Mouse (Mus musculus) right cerebral cortex, postnatal 36 days (tissue): ENCODE data around the gene Plagl2.
"Not testable (repeated sequence)": the region's sequence is repeated elsewhere in the genome, so short reads cannot be mapped to it uniquely, and the experiment has no call there.

Experiments used
- DNase-seq, 2 experiments: peaks; one replicate each; pipeline ENCODE4 v3.0.0; 2022; ENCODE audit warnings: low spot score in 2 of 2, mixed read lengths in 1 of 2

The Plagl2 gene

DNA sequence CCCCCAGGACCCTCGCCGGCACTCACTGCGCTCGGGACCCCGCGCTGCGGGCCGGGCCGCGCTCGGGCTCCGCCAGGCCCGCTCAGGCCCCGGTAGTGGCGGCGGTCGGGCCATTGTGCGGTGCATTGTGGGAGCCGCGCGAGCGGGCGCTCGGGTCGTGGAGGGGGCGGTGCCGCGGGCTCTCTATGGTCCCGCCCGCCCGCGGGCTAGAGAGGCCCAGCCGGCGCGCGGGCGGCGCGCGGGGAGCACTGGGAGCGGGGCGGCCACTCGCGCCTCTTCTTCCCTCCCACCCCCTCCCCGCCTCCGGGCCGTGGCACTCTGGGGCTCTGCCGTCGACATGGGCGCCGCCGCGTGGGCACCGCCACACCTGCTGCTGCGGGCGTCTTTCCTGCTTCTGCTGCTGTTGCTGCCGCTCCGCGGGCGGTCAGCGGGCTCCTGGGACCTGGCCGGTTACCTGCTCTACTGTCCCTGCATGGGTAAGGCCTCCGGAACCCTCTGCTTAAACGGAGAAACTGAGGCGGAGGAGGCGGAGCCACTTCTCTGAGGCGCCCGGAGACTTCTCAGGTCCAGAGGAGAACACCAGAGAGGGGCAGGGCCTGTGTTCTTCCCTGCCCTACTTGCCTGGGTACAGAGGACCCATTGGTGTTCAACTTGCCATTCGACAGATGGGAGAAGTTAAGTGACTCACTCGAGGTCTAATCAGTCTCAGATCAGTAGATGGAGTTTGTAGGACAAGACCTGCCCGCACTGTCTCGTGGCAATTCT is at the start of gene Plagl2, which contains the start of gene Pofut1:
Gene Plagl2 (minus strand): TSS at position 177 of the 765 bp plus-strand sequence.
Gene Pofut1 (plus strand): TSS at position 284 of the 765 bp plus-strand sequence.
- DNase-seq, result peak; percentile 81 to 83

DNA sequence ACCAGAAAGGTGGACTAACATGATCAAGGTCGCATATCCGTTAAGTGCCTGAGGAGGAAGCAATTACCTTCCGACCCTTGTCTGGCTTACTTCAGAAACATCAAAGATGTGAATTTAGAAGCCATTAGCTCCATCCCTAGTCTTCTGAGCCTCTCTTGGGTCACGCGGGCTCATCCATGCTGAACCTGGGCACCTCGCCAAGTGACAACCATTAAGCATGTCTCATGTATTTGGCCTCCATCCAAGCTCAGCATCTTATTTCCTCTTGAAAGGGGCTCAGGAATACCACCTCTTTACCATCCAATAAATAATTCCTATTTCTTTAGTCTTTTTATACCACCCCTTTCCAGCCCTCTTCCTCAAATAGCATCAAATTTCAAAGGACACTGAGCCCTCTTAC is 46.6 kb upstream of the Plagl2 start:
- no peak for DNase-seq

- no peak for DNase-seq
Observed at GRCm38 (mm10) chr2:153286524-153286923, 45.3 kb upstream of the Plagl2 start.

GRCm38 (mm10) chr2:153283919-153284318 is 42.7 kb upstream of the Plagl2 start:
- no peak for DNase-seq

DNA sequence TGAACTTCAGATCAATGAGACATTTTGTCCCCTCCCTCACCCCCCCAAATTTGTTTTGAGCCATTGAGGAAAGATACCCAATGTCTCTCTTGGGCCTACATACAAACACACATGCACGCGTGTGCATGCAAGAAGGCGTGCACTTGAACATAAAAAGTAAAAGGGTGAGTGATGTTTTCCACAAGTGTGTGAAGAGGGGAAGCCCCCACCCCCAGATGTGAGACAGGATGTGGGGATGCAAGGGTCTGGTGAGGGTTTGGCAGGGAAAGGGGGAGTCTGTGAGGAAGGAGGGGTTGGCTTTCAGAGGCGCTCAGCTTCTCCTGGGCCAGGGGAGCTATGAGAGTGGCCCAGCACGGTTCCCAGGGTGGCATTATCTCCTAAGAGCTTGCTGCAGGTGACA is 37.1 kb upstream of the Plagl2 start:
- DNase-seq, result no peak

DNA sequence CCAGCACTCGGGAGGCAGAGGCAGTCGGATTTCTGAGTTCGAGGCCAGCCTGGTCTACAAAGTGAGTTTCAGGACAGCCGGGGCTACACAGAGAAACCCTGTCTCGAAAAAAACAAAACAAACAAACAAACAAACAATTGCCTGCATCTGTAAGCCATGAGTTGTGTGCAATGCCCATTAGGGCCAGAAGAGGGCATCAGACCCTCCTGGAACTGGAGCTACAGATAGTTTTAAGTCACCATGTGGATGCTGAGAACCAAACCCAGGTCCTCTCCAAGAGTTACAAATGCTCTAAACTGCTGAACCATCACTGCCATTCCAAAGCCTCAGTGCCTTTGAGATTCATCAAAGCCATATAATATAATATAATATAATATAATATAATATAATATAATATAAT is 35.6 kb upstream of the Plagl2 start:
- DNase-seq, result not testable (repeated sequence)

- no peak for DNase-seq
Observed at GRCm38 (mm10) chr2:153276440-153276839, 35.2 kb upstream of the Plagl2 start.

- not testable (repeated sequence) for DNase-seq
Observed at GRCm38 (mm10) chr2:153275577-153275976, 34.4 kb upstream of the Plagl2 start.

- DNase-seq, result no peak
Observed at GRCm38 (mm10) chr2:153274919-153275247, 33.7 kb upstream of the Plagl2 start.

DNA sequence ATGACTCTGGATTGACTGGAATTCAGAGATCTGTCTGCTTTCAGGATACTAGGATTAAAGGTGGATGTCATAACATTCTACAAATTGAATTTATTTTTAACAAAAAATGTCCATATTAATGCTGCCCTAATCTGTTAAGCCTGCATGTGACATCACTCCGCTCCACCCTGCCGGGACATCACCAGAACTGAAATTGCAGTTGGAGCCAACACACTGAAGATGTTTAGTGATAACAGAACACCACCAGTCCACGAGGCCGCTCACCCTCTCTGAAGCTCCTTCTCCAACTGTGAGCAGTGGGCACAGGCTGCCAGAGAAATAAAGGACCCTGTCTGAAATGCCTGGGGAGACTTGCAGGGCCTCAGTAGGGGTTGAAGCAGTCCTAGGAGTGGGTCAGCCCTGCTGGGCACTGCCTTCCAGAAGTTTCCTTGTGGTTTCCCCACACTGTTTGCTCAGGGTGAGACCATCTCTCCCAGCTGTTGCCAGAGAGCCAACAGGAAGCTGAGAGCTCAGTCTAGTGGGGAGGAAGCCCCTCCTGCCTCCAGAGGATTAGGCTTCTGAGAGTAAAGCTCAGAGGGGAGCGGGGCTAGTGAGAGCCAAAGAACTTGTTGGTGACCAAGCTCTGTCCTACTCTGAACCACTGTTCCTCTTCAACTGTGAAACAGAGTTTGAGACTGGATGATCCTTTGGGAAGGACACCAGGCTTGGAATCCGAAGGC is 33.1 kb upstream of the Plagl2 start:
- DNase-seq, result not testable (repeated sequence)

- DNase-seq, result not testable (repeated sequence)
Observed at GRCm38 (mm10) chr2:153270231-153270915, 29.1 kb upstream of the Plagl2 start.

GRCm38 (mm10) chr2:153267331-153267730 is 26.1 kb upstream of the Plagl2 start:
- no peak for DNase-seq

DNA sequence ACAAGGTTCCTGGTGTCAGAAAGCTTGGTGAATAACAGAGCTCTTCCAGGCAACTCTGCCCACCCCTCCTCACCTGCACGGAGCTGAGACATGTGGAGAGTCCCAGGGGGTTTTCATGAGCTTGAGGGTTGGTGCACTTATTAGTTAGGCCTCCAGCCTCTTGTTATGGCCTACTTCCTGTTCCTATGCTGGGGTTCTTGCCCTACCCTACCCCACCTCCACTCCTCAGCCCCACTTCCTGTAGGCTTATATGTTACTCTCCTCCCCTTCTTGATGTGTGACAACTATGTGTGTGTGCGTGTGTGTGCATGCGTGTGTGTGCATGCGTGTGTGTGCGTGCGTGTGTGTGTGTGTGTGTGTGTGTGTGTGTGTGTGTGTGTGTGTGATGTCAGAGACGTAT is 21.8 kb upstream of the Plagl2 start:
- no peak for DNase-seq

DNA sequence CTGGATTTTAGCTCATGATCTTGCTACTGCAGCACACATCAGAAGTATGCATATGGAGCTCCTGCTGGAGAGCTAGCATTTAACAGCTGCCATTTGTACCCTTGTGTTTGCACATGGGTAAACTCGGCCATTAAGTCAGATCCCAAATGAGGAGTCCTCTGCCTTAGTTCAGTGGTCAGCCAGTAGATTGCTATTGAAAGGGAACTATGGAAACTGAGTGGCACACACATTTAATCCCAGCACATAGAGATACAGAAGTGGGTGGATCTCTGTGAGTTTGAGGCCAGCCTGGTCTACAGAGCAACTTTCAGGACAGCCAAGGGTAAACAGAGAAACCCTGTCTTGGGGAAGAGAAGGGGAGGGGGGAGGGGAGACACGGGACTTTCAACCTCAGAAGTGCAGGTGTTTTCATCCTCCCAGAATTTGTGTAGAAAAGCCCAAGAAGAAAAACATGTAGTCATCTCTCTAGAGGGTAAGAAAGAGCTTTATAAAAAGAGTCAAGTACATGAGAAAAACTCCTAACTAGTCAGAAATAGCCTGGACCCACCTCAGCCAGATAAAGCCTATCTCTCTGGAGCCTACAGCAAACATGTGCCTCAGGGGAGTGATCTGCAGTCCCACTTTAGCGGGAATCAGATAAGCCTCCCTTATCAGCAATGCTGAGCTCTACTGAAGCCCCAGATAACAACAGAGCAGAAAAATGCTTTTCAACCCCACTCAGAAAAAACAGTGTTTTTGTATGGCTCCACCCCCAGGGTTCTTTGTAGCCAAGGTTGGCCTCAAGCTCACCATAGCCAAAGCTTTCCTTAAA is 18.8 kb upstream of the Plagl2 start:
- no peak for DNase-seq

DNA sequence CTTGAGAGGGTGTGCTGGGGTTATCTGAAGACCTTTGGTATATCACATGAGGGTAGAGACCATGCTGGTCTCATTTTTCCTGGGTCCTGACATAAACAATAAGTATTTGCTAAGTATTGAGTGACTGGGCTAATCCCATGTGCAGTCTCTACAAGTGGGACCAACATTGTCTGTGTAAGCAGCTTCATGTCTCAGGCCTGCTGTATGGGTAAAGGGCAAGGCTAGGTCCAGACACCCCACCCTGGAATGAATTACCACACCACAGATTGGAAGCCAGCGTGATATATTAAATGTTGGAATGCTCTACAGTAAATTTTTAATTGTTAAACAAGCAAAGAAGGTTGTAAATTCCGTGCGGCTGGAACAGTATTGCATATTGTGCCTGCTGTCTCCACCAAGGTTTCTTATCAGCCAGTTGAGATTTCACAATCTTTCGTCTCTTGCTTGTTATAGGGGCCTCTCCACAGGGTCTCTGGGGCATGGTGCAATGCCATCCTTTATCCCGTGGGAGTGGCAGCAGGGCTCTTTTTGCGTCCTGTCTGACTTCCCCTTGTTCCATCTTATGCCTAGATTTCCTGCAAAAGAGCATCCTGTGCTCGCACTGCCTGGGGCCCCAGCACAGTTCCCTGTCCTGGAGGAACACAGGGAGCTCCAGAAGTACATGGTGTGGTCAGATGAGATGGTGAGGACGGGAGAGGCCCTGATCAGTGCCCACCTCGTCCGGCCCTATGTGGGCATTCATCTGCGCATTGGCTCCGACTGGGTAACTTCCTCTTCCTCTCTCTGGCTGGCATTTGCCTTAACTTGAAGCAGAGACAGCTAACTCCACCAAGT is 18.0 kb upstream of the Plagl2 start:
- DNase-seq, result no peak

GRCm38 (mm10) chr2:153256604-153257003 is 15.4 kb upstream of the Plagl2 start:
- DNase-seq, result no peak

- no peak for DNase-seq
Observed at GRCm38 (mm10) chr2:153249751-153250150, 8.5 kb upstream of the Plagl2 start.

- DNase-seq, result no peak
Observed at GRCm38 (mm10) chr2:153242156-153242555, 930 bp upstream of the Plagl2 start.

- DNase-seq, result no peak
Observed at GRCm38 (mm10) chr2:153240701-153241235, 458 bp downstream of the Plagl2 start.

DNA sequence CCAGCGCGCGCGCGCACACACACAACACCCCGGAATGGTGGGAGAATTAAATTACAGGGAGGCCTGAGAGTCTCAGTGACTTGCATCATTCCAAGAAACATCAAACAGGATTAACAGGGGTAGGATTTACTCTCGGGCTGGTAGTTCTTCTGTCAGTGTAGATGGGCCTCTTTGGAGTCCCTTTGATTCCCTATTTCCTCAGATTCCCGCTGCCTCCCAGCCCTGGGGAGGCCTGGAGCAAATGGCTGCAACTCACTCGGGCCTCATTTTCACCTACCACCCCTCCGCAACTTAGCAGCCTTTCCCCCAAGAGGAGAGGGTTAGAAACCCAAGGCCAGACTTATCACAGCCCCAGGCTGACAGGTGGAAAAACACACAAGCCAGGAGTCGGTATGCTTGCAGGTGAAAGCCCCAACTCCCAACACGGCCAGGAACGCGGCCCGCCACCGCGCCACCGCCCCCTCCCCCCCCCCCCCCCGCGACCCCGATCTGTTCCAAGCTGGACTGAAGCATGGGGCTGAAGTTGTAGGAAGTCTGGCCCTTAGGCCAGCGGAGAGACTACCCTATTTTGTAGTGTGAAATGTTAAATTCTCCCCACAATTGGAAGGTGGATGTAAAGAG is 1.3 kb downstream of the Plagl2 start:
- no peak for DNase-seq
